Mouse (Mus musculus) G1E (cell line): ENCODE data around the gene Hist1h4k. TPM values are rescaled to one million over a fixed set of nuclear protein-coding genes. Genes with fewer than 3 reads are reported as not detected.
"Not testable (repeated sequence)": the region's sequence is repeated elsewhere in the genome, so short reads cannot be mapped to it uniquely, and the experiment has no call there.

ENCODE experiments used
- ATAC-seq: 2 replicates; pipeline ENCODE4 v1.8.0; 2016; ENCODE audit warnings: mild to moderate bottlenecking; ENCODE audit not compliant: insufficient number of reproducible peaks, poor library complexity, low FRiP score, severe bottlenecking; ENCODE audit errors: extremely low read depth
- DNase-seq: peaks from one replicate; pipeline ENCODE4 v3.0.0; 2012; ENCODE audit warnings: low spot score
- H3K27me3 ChIP-seq: 2 replicates; pipeline ENCODE4 v1.6.1; 2012; ENCODE audit warnings: mild to moderate bottlenecking, low read length, inconsistent platforms; ENCODE audit not compliant: insufficient read depth
- H3K36me3 ChIP-seq: replicated peaks from 2 replicates; pipeline ENCODE3; 2012; ENCODE audit warnings: mild to moderate bottlenecking, inconsistent platforms
- H3K4me1 ChIP-seq: 2 replicates; pipeline ENCODE4 v1.6.1; 2012; ENCODE audit warnings: low read depth, low read length, inconsistent platforms, mixed read lengths; ENCODE audit not compliant: insufficient read depth
- H3K4me3 ChIP-seq: 2 replicates; pipeline ENCODE4 v1.5.1; 2012; ENCODE audit warnings: low read depth, mild to moderate bottlenecking, inconsistent platforms, low read length, moderate library complexity, mixed read lengths
- H3K9me3 ChIP-seq: replicated peaks from 2 replicates; pipeline ENCODE4 v1.6.1; 2012; ENCODE audit warnings: inconsistent platforms
- CTCF ChIP-seq: IDR thresholded peaks from 2 replicates; pipeline ENCODE4 v1.5.1; 2012; ENCODE audit warnings: low read depth, low read length, inconsistent platforms, mixed read lengths
- GATA1 ChIP-seq: IDR thresholded peaks from 2 replicates; pipeline ENCODE4 v1.6.1; 2012; ENCODE audit warnings: borderline replicate concordance, low read length, inconsistent platforms, mixed read lengths
- GATA2 ChIP-seq: IDR thresholded peaks from 2 replicates; pipeline ENCODE4 v1.6.1; 2012; ENCODE audit warnings: low read depth, low read length, inconsistent platforms, borderline replicate concordance
- POLR2AphosphoS5 ChIP-seq: IDR thresholded peaks from 2 replicates; pipeline ENCODE4 v1.6.1; 2012; ENCODE audit warnings: low read depth, low read length, inconsistent platforms; ENCODE audit not compliant: insufficient replicate concordance
- TAL1 ChIP-seq: conservative IDR thresholded peaks from 2 replicates; pipeline ENCODE4 v1.6.1; 2012; ENCODE audit warnings: low read depth, low read length, inconsistent platforms, mixed read lengths
- polyA plus RNA-seq: library from polyadenylated mRNA; stranded (reverse); fragments of >175 nt; gene quantifications from 2 replicates; pipeline ENCODE4 v1.2.3, GENCODE M21; 2012
- total RNA-seq, 2 experiments: library from RNA; stranded (forward) in 1 of 2; stranded (reverse) in 1 of 2; fragments of 200-1000 nt in 1 of 2; fragments of >200 nt in 1 of 2; fragmentation: Nextera tagmentation in 1 of 2; gene quantifications; 2 replicates each; pipeline ENCODE4 v1.2.3; 2014 to 2017

Gene Hist1h4k
- total and polyA plus RNA-seq, 3 experiments = 12.1 to 5,364 (median 1,147) TPM

DNA sequence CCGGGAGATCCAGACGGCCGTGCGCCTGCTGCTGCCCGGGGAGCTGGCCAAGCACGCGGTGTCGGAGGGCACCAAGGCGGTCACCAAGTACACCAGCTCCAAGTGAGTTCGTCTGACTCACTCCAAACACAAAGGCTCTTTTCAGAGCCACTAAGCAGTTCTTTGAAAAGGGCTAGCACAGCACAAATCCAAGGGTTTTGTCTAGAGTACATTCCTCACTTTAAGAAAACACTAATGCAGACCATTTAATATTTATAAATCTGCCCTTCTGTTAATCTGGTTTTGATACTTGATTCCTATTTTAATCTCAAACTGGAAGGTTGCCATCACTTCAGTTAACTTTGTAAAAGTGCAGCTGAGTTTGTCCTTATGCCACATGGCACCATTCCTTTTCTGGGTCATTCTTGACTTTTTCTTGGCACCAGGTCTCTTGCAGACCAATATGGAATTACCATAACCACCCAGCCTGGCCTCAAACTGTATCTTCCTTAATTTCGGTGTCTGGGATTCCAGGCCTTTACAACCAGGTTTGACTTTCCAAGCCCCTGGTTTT lies 27.9 kb downstream of the Hist1h4k start:
- Histone ChIP-seq H3K36me3 (no peaks in the 10 kb centered on the region), H3K9me3 (peaks cover 4% of the 10 kb centered on the region; the same call in 1 of the 2 replicates), H3K27me3 (no peaks in the 10 kb centered on the region), H3K4me1 (peaks cover 20% of the 10 kb centered on the region), H3K4me3 (peak overlapping the region; percentile 67; the same call in 1 of the 2 replicates)
- no peak for DNase-seq
- TF ChIP-seq GATA2 = no peak
- TF ChIP-seq TAL1 = no peak
- no peak for TF ChIP-seq GATA1
- TF ChIP-seq CTCF = no peak
- peak; percentile 81; the same call in 1 of the 2 replicates for TF ChIP-seq POLR2AphosphoS5
- no peak for ATAC-seq

DNA sequence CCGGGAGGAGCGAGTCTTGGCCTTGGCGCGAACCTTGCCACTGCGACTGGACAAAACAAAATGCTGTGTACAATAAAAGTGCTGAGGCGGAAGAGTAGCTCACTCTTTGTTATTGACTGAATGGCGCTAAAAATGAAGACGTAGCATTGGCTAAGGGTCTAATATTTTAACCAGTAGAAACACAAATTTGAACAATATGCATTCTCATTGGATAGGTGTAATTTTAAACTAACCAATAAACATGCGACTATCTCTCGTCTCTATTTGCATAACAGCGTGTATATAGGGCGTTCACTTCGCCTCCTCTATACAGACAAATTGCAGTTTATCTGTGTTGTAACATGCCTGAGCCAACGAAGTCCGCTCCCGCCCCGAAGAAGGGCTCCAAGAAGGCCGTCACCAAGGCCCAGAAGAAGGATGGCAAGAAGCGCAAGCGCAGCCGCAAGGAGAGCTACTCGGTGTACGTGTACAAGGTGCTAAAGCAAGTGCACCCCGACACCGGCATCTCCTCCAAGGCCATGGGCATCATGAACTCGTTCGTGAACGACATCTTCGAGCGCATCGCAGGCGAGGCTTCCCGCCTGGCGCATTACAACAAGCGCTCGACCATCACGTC lies 28.4 kb downstream of the Hist1h4k start, which contains the start of gene Hist1h2bm:
Gene Hist1h2bm (plus strand): TSS at position 288 of the 616 bp plus-strand sequence.
- peak; percentile 98 for TF ChIP-seq POLR2AphosphoS5

DNA sequence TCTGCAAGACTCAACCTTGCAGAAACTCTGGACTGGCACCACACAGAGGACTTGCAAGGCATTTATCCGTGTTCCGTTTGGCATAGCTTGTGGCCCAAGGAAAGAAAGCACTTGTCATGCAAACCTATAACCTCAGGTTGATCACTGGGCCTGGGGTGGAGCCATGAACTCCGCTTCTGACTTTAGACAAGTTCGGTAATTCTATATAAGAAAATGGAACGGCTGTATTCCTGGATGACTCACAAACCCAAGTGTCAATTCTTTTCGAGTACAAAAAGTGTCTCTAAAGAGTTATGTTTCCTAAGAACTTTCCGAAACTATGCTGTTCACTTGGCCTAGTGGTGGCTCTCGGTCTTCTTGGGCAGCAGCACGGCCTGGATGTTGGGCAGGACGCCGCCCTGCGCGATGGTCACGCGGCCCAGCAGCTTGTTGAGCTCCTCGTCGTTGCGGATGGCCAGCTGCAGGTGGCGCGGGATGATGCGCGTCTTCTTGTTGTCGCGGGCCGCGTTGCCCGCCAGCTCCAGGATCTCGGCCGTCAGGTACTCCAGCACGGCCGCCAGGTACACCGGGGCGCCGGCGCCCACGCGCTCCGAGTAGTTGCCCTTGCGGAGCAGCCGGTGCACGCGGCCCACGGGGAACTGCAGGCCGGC lies 29.1 kb downstream of the Hist1h4k start:
- H3K4me1 ChIP-seq = peaks cover 26% of the 10 kb centered on the region
- H3K9me3 ChIP-seq, ATAC-seq, H3K27me3 ChIP-seq, H3K36me3 ChIP-seq, DNase-seq: not testable (repeated sequence)
- peak overlapping the region; percentile 67; the same call in 1 of the 2 replicates for H3K4me3 ChIP-seq

More for the DNA sequence above, 28.4 kb downstream of the Hist1h4k start, which contains the start of gene Hist1h2bm:
- H3K4me1 ChIP-seq = peaks cover 23% of the 10 kb centered on the region
- H3K27me3 ChIP-seq, H3K9me3 ChIP-seq, H3K36me3 ChIP-seq: not testable (repeated sequence)
- peak; percentile 82 for ATAC-seq
- DNase-seq = peak; percentile 78
- peak within 1 kb of the TSS; percentile 67; the same call in 1 of the 2 replicates for H3K4me3 ChIP-seq

- Histone ChIP-seq H3K4me1 (peaks cover 41% of the 10 kb centered on the region), H3K9me3 (no peaks in the 10 kb centered on the region), H3K36me3 (no peaks in the 10 kb centered on the region), H3K4me3 (peak overlapping the region; percentile 56), H3K27me3 (no peaks in the 10 kb centered on the region)
- DNase-seq = no peak
- no peak for TF ChIP-seq GATA2
- peak; percentile 96; the same call in 1 of the 2 replicates for TF ChIP-seq POLR2AphosphoS5
- ATAC-seq = no peak
Observed at GRCm38 (mm10) chr13:21718381-21719080, 31.8 kb downstream of the Hist1h4k start.

- peak; percentile 71; the same call in 1 of the 2 replicates for TF ChIP-seq POLR2AphosphoS5
- H3K4me3 ChIP-seq = peak within 1 kb of the TSS; percentile 68
Observed at GRCm38 (mm10) chr13:21717397-21718357, 32.6 kb downstream of the Hist1h4k start, which contains the start of gene Hist1h3h. Hist1h3h (plus strand) TSS chr13:21717659.

GRCm38 (mm10) chr13:21716540-21717391 lies 33.5 kb downstream of the Hist1h4k start:
- H3K9me3 ChIP-seq, H3K36me3 ChIP-seq, H3K27me3 ChIP-seq, ATAC-seq: not testable (repeated sequence)
- Histone ChIP-seq H3K4me3 (peak overlapping the region; percentile 68; the same call in 1 of the 2 replicates), H3K4me1 (peaks cover 47% of the 10 kb centered on the region)
- peak; percentile 98 for TF ChIP-seq POLR2AphosphoS5
- peak; percentile 21 for DNase-seq

More at GRCm38 (mm10) chr13:21717397-21718357, 32.6 kb downstream of the Hist1h4k start, which contains the start of gene Hist1h3h:
- DNase-seq (peak; percentile 78), ATAC-seq (peak; percentile 9; the same call in 1 of the 2 replicates)
- not testable (repeated sequence) for H3K9me3 ChIP-seq, H3K27me3 ChIP-seq, H3K36me3 ChIP-seq
- peaks cover 41% of the 10 kb centered on the region for H3K4me1 ChIP-seq
